Mouse (Mus musculus): ENCODE measurements around the gene Sat1. TPM values are rescaled to one million over a fixed set of nuclear protein-coding genes. Genes with fewer than 3 reads are reported as not detected.
"Not testable (repeated sequence)": the region's sequence is repeated elsewhere in the genome, so short reads cannot be mapped to it uniquely, and the experiment has no call there.

Sat1 gene
- polyA plus RNA-seq (2015; fragmentation: Nextera tagmentation; extraction: Ambion mirVana) = 327 and 371 TPM in 2 replicates

- no peaks in the 10 kb centered on the region for H3K36me3 ChIP-seq (ENCODE audit: control insufficient read depth, insufficient read depth, low read length)
- ATAC-seq = peak; percentile 98
Measured at GRCm38 (mm10) chrX:155216271-155216670, at the start of gene Sat1. Gene Sat1, minus strand, starts transcription at chrX:155216449.

GRCm38 (mm10) chrX:155262915-155263252, 46.6 kb upstream of the Sat1 start:
- no peak overlapping the region for H3K27ac ChIP-seq (ENCODE audit: low read length)
- H3K27me3 ChIP-seq (replicated peaks; ENCODE audit: control insufficient read depth, insufficient read depth, low read length) = no peaks in the 10 kb centered on the region
- no peak for ATAC-seq
- no peaks in the 10 kb centered on the region for H3K4me1 ChIP-seq (ENCODE audit: control insufficient read depth, insufficient read depth, low read length)
- H3K4me2 ChIP-seq (ENCODE audit: low read depth, low read length) = peak overlapping the region; percentile 55
- H3K9me3 ChIP-seq (ENCODE audit: control insufficient read depth, low read length) = no peaks in the 10 kb centered on the region
- WGBS = 35% methylated on average over 1 of the region's 1 CpGs
- H3K4me3 ChIP-seq (ENCODE audit: low read length) = peak overlapping the region; percentile 55
- H3K36me3 ChIP-seq (ENCODE audit: control insufficient read depth, insufficient read depth, low read length) = no peaks in the 10 kb centered on the region
- peak overlapping the region; percentile 67 for H3K9ac ChIP-seq (ENCODE audit: low read depth, low read length)

More at GRCm38 (mm10) chrX:155216271-155216670, at the start of gene Sat1:
- no peaks in the 10 kb centered on the region for H3K27me3 ChIP-seq (replicated peaks; ENCODE audit: control insufficient read depth, insufficient read depth, low read length)
- peak within 1 kb of the TSS; percentile 40 for H3K4me2 ChIP-seq (ENCODE audit: low read depth, low read length)
- peak within 1 kb of the TSS; percentile 61 for H3K4me3 ChIP-seq (ENCODE audit: low read length)
- WGBS = 16% methylated on average over 26 of the region's 26 CpGs
- H3K27ac ChIP-seq (ENCODE audit: low read length) = peak within 1 kb of the TSS; percentile 89
- H3K9ac ChIP-seq (ENCODE audit: low read depth, low read length) = peak within 1 kb of the TSS; percentile 73
- no peaks in the 10 kb centered on the region for H3K4me1 ChIP-seq (ENCODE audit: control insufficient read depth, insufficient read depth, low read length)
- no peaks in the 10 kb centered on the region for H3K9me3 ChIP-seq (ENCODE audit: control insufficient read depth, low read length)

DNA sequence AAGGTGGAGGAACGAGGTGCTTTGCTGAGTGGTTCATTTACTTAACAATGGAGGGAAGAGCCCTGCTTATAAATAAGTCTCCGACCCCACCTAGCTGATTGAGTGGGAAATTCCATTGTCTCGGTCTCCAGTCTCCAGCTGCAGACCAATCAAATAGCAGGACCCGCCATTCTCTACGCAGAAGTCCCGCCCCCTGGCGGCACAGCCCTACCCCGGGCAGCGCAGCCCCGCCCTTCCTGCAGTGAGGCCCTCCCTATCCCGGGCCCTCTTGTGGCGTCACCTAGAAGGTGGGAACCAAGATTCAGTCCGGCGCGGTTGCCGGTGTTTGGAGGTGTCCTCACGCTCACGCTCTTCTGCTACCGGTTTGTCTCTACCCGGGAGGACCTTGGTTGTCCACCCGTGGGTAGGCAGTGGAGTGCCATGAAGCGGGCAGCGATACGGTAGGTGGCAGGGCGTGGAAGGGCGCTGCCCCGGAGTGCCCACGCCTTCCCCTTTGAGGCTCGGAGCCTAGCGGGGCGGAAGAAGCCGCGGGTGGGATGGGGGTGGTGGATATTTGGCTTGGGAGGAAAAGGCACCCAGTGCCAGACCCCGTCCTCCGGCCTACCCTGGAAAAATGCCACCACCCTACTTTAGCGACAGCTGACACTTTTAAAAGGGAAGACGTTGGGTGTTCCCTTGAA, 46.1 kb upstream of the Sat1 start, which contains the start of gene Acot9:
Gene Acot9, plus strand, starts transcription at position 209 of the 680 bp plus-strand sequence.
- peak; percentile 100 for ATAC-seq
- H3K36me3 ChIP-seq (ENCODE audit: control insufficient read depth, insufficient read depth, low read length) = no peaks in the 10 kb centered on the region
- no peaks in the 10 kb centered on the region for H3K4me1 ChIP-seq (ENCODE audit: control insufficient read depth, insufficient read depth, low read length)
- H3K9me3 ChIP-seq (ENCODE audit: control insufficient read depth, low read length) = no peaks in the 10 kb centered on the region
- peak within 1 kb of the TSS; percentile 55 for H3K4me3 ChIP-seq (ENCODE audit: low read length)
- H3K27ac ChIP-seq (ENCODE audit: low read length) = 0 out of 2 replicates have a peak within 1 kb of the TSS, but pooled peaks have one; percentile 49
- H3K4me2 ChIP-seq (ENCODE audit: low read depth, low read length) = peak within 1 kb of the TSS; percentile 55
- peak within 1 kb of the TSS; percentile 67 for H3K9ac ChIP-seq (ENCODE audit: low read depth, low read length)
- WGBS = 25% methylated on average over 37 of the region's 37 CpGs
- no peaks in the 10 kb centered on the region for H3K27me3 ChIP-seq (replicated peaks; ENCODE audit: control insufficient read depth, insufficient read depth, low read length)

GRCm38 (mm10) chrX:155256856-155257255, 40.6 kb upstream of the Sat1 start:
- no peaks in the 10 kb centered on the region for H3K9me3 ChIP-seq (ENCODE audit: control insufficient read depth, low read length)
- ATAC-seq = no peak
- H3K4me3 ChIP-seq (ENCODE audit: low read length) = no peak overlapping the region
- no peak overlapping the region for H3K9ac ChIP-seq (ENCODE audit: low read depth, low read length)
- H3K36me3 ChIP-seq (ENCODE audit: control insufficient read depth, insufficient read depth, low read length) = no peaks in the 10 kb centered on the region
- no peak overlapping the region for H3K27ac ChIP-seq (ENCODE audit: low read length)
- H3K27me3 ChIP-seq (replicated peaks; ENCODE audit: control insufficient read depth, insufficient read depth, low read length) = no peaks in the 10 kb centered on the region
- no peak overlapping the region for H3K4me2 ChIP-seq (ENCODE audit: low read depth, low read length)
- H3K4me1 ChIP-seq (ENCODE audit: control insufficient read depth, insufficient read depth, low read length) = no peaks in the 10 kb centered on the region

GRCm38 (mm10) chrX:155218277-155218676, 2.0 kb upstream of the Sat1 start:
- no peaks in the 10 kb centered on the region for H3K4me1 ChIP-seq (ENCODE audit: control insufficient read depth, insufficient read depth, low read length)
- WGBS = 70% methylated on average over 2 of the region's 2 CpGs
- no peaks in the 10 kb centered on the region for H3K9me3 ChIP-seq (ENCODE audit: control insufficient read depth, low read length)
- ATAC-seq = no peak
- no peak overlapping the region for H3K9ac ChIP-seq (ENCODE audit: low read depth, low read length)
- H3K27me3 ChIP-seq (replicated peaks; ENCODE audit: control insufficient read depth, insufficient read depth, low read length) = no peaks in the 10 kb centered on the region
- H3K4me3 ChIP-seq (ENCODE audit: low read length) = no peak overlapping the region
- H3K27ac ChIP-seq (ENCODE audit: low read length) = no peak overlapping the region
- no peaks in the 10 kb centered on the region for H3K36me3 ChIP-seq (ENCODE audit: control insufficient read depth, insufficient read depth, low read length)
- H3K4me2 ChIP-seq (ENCODE audit: low read depth, low read length) = no peak overlapping the region

- Histone ChIP-seq H3K4me1 (ENCODE audit: control insufficient read depth, insufficient read depth, low read length) (no peaks in the 10 kb centered on the region), H3K27me3 (replicated peaks; ENCODE audit: control insufficient read depth, insufficient read depth, low read length) (no peaks in the 10 kb centered on the region), H3K9me3 (ENCODE audit: control insufficient read depth, low read length) (no peaks in the 10 kb centered on the region), H3K27ac (ENCODE audit: low read length) (peak overlapping the region; percentile 89), H3K4me2 (ENCODE audit: low read depth, low read length) (peak overlapping the region; percentile 40), H3K36me3 (ENCODE audit: control insufficient read depth, insufficient read depth, low read length) (no peaks in the 10 kb centered on the region), H3K9ac (ENCODE audit: low read depth, low read length) (peak overlapping the region; percentile 73), H3K4me3 (ENCODE audit: low read length) (peak overlapping the region; percentile 61)
- ATAC-seq = peak; percentile 73
- 26% methylated on average over 22 of the region's 24 CpGs for WGBS
Measured at GRCm38 (mm10) chrX:155215501-155216248, 574 bp downstream of the Sat1 start.

- Histone ChIP-seq H3K36me3 (ENCODE audit: control insufficient read depth, insufficient read depth, low read length) (no peaks in the 10 kb centered on the region), H3K9me3 (ENCODE audit: control insufficient read depth, low read length) (no peaks in the 10 kb centered on the region), H3K4me3 (ENCODE audit: low read length) (peak overlapping the region; percentile 61), H3K4me2 (ENCODE audit: low read depth, low read length) (peak overlapping the region; percentile 39), H3K27ac (ENCODE audit: low read length) (no peak overlapping the region), H3K4me1 (ENCODE audit: control insufficient read depth, insufficient read depth, low read length) (no peaks in the 10 kb centered on the region), H3K9ac (ENCODE audit: low read depth, low read length) (no peak overlapping the region), H3K27me3 (replicated peaks; ENCODE audit: control insufficient read depth, insufficient read depth, low read length) (no peaks in the 10 kb centered on the region)
- no peak for ATAC-seq
- 80% methylated on average over 5 of the region's 5 CpGs for WGBS
Measured at GRCm38 (mm10) chrX:155214291-155215136, 1.7 kb downstream of the Sat1 start.

DNA sequence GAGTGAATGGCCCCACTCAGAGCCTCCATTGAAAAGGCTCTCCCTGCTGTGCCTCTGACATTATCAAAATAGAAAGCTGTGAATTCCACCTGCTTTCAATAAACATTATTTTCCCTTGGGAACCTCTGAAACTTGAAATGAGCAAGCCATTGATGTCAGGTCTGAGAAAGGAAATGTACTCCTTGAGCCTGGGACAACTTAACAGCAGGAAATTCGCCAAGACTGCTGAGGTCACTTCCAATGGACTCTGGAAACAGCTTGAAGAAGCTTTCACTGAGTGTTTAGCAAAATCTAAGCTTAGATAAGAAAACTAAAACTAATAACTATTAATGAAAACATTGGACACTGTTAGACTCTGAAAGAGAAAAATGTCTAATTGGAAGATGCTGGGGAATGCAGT, 7.6 kb downstream of the Sat1 start:
- Histone ChIP-seq H3K4me2 (ENCODE audit: low read depth, low read length) (no peak overlapping the region), H3K4me1 (ENCODE audit: control insufficient read depth, insufficient read depth, low read length) (no peaks in the 10 kb centered on the region), H3K27me3 (replicated peaks; ENCODE audit: control insufficient read depth, insufficient read depth, low read length) (no peaks in the 10 kb centered on the region), H3K36me3 (ENCODE audit: control insufficient read depth, insufficient read depth, low read length) (no peaks in the 10 kb centered on the region), H3K9ac (ENCODE audit: low read depth, low read length) (no peak overlapping the region), H3K9me3 (ENCODE audit: control insufficient read depth, low read length) (no peaks in the 10 kb centered on the region), H3K4me3 (ENCODE audit: low read length) (no peak overlapping the region), H3K27ac (ENCODE audit: low read length) (no peak overlapping the region)
- WGBS = 25% methylated on average over 1 of the region's 1 CpGs
- no peak for ATAC-seq

- H3K4me1 ChIP-seq (ENCODE audit: control insufficient read depth, insufficient read depth, low read length); H3K9me3 ChIP-seq (ENCODE audit: control insufficient read depth, low read length); H3K4me2 ChIP-seq (ENCODE audit: low read depth, low read length); H3K27ac ChIP-seq (ENCODE audit: low read length); H3K4me3 ChIP-seq (ENCODE audit: low read length); H3K36me3 ChIP-seq (ENCODE audit: control insufficient read depth, insufficient read depth, low read length); H3K27me3 ChIP-seq (replicated peaks; ENCODE audit: control insufficient read depth, insufficient read depth, low read length); H3K9ac ChIP-seq (ENCODE audit: low read depth, low read length); ATAC-seq: not testable (repeated sequence)
- 93% methylated on average over 2 of the region's 2 CpGs for WGBS
Measured at GRCm38 (mm10) chrX:155205436-155205835, 10.8 kb downstream of the Sat1 start.

All from intestine, embryonic 16.5 days (tissue).